Mouse (Mus musculus) liver, postnatal 0 days (tissue): ENCODE results near the gene Dusp5. TPM values are rescaled to one million over a fixed set of nuclear protein-coding genes. Genes with fewer than 3 reads are reported as not detected.
"Not testable (repeated sequence)": the region's sequence is repeated elsewhere in the genome, so short reads cannot be mapped to it uniquely, and the experiment has no call there.

ENCODE experiments used
- ATAC-seq: fragments of 200-750 bp; cut with Nextera tagmentation; 2 replicates; pipeline ENCODE4 v1.8.0; 2017; ENCODE audit warnings: mild to moderate bottlenecking, moderate library complexity
- DNase-seq: peaks from one replicate; pipeline ENCODE4 v3.0.0-alpha.2; 2016
- H3K27ac ChIP-seq: fragments of 300-500 bp; sonication (generic); 2 replicates; pipeline ENCODE4 v1.5.1; 2014; ENCODE audit warnings: antibody characterized with exemption, moderate library complexity, mild to moderate bottlenecking, low read depth
- H3K27me3 ChIP-seq: fragments of 300-500 bp; sonication (generic); 2 replicates; pipeline ENCODE4 v1.6.1; 2014; ENCODE audit warnings: low read length, control low read depth, mixed read lengths; ENCODE audit not compliant: insufficient read depth
- H3K36me3 ChIP-seq: fragments of 300-500 bp; sonication (generic); replicated peaks from 2 replicates; pipeline ENCODE4 v1.6.1; 2014; ENCODE audit warnings: mild to moderate bottlenecking, control low read depth, low read length, moderate library complexity, mixed read lengths; ENCODE audit not compliant: insufficient read depth
- H3K4me1 ChIP-seq: fragments of 300-500 bp; sonication (generic); 2 replicates; pipeline ENCODE4 v1.6.1; 2014; ENCODE audit warnings: antibody characterized with exemption, mild to moderate bottlenecking, control low read depth; ENCODE audit not compliant: insufficient read depth
- H3K4me2 ChIP-seq: fragments of 300-500 bp; sonication (generic); 2 replicates; pipeline ENCODE4 v1.6.1; 2014; ENCODE audit warnings: low read depth, mild to moderate bottlenecking, low read length, moderate library complexity, mixed read lengths
- H3K4me3 ChIP-seq: fragments of 300-500 bp; sonication (generic); 2 replicates; pipeline ENCODE4 v1.5.1; 2014; ENCODE audit warnings: low read depth, low read length
- H3K9ac ChIP-seq: fragments of 300-500 bp; sonication (generic); replicated peaks from 2 replicates; pipeline ENCODE4 v1.6.1; 2014; ENCODE audit warnings: mild to moderate bottlenecking, moderate library complexity
- H3K9me3 ChIP-seq: fragments of 300-500 bp; sonication (generic); 2 replicates; pipeline ENCODE4 v1.6.1; 2016; ENCODE audit warnings: mild to moderate bottlenecking, control low read depth, low read length, mixed read lengths
- CTCF ChIP-seq: sonication (generic); IDR thresholded peaks from 2 replicates; pipeline ENCODE4 v1.5.1; 2016; ENCODE audit warnings: antibody characterized with exemption, low read depth
- EP300 ChIP-seq: IDR thresholded peaks from 2 replicates; pipeline ENCODE4 v1.6.1; 2016; ENCODE audit warnings: antibody characterized with exemption, low read depth, mild to moderate bottlenecking
- WGBS: fragments of 180-500 bp; shearing (Covaris S2); extraction: QIAGEN DNeasy Blood & Tissue Kit; methylation state at CpG from one replicate; pipeline ENCODE4 v1.1.7; 2014; ENCODE audit not compliant: insufficient replicate concordance; 5-methylcytosine and 5-hydroxymethylcytosine counted together
- polyA plus RNA-seq: library from polyadenylated mRNA; unstranded; fragments of >200 nt; fragmentation: Nextera tagmentation; extraction: Ambion mirVana; gene quantifications from 2 replicates; pipeline ENCODE4 v1.2.1, GENCODE M21; 2015

Dusp5 gene
- polyA plus RNA-seq, 1 experiment from 2014 or later: 2.7 TPM

- 75% methylated on average over 4 of the region's 4 CpGs for WGBS
- DNase-seq (no peak), ATAC-seq (no peak)
- Histone ChIP-seq H3K36me3 (no peaks in the 10 kb centered on the region), H3K9ac (no peak overlapping the region), H3K27ac (no peak overlapping the region), H3K27me3 (no peaks in the 10 kb centered on the region), H3K4me2 (no peak overlapping the region), H3K9me3 (no peaks in the 10 kb centered on the region), H3K4me3 (no peak overlapping the region), H3K4me1 (peaks cover 10% of the 10 kb centered on the region)
- no peak for TF ChIP-seq CTCF
- no peak for TF ChIP-seq EP300
Observed at GRCm38 (mm10) chr19:53499451-53499940, 29.4 kb upstream of the Dusp5 start.

GRCm38 (mm10) chr19:53500298-53501006 is 28.5 kb upstream of the Dusp5 start:
- no peak overlapping the region for H3K4me2 ChIP-seq
- TF ChIP-seq CTCF: no peak
- no peak for TF ChIP-seq EP300
- H3K36me3 ChIP-seq: no peaks in the 10 kb centered on the region
- H3K4me3 ChIP-seq: no peak overlapping the region
- H3K4me1 ChIP-seq: peaks cover 10% of the 10 kb centered on the region
- no peaks in the 10 kb centered on the region for H3K9me3 ChIP-seq
- 63% methylated on average over 25 of the region's 25 CpGs for WGBS
- ATAC-seq (peak; percentile 37), DNase-seq (no peak)
- H3K27ac ChIP-seq: no peak overlapping the region
- H3K9ac ChIP-seq: no peak overlapping the region
- no peaks in the 10 kb centered on the region for H3K27me3 ChIP-seq

- peaks cover 10% of the 10 kb centered on the region for H3K4me1 ChIP-seq
- ATAC-seq, H3K4me2 ChIP-seq, H3K4me3 ChIP-seq, H3K27me3 ChIP-seq, H3K9ac ChIP-seq, DNase-seq, H3K27ac ChIP-seq, H3K9me3 ChIP-seq, H3K36me3 ChIP-seq: not testable (repeated sequence)
- WGBS: 67% methylated on average over 7 of the region's 7 CpGs
Observed at GRCm38 (mm10) chr19:53501239-53501638, 27.7 kb upstream of the Dusp5 start.

- H3K9ac ChIP-seq: no peak overlapping the region
- H3K4me2 ChIP-seq: no peak overlapping the region
- H3K9me3 ChIP-seq: no peaks in the 10 kb centered on the region
- no peaks in the 10 kb centered on the region for H3K36me3 ChIP-seq
- 93% methylated on average over 2 of the region's 2 CpGs for WGBS
- no peak overlapping the region for H3K27ac ChIP-seq
- TF ChIP-seq CTCF (no peak), EP300 (no peak)
- H3K27me3 ChIP-seq: no peaks in the 10 kb centered on the region
- H3K4me1 ChIP-seq: peaks cover 10% of the 10 kb centered on the region
- H3K4me3 ChIP-seq: no peak overlapping the region
- no peak for ATAC-seq
- DNase-seq: no peak
Observed at GRCm38 (mm10) chr19:53501765-53502164, 27.1 kb upstream of the Dusp5 start.

- Histone ChIP-seq H3K9ac (no peak overlapping the region), H3K27me3 (no peaks in the 10 kb centered on the region), H3K4me1 (peaks cover 16% of the 10 kb centered on the region), H3K27ac (peak overlapping the region; percentile 30), H3K4me2 (no peak overlapping the region), H3K36me3 (no peaks in the 10 kb centered on the region), H3K4me3 (no peak overlapping the region), H3K9me3 (no peaks in the 10 kb centered on the region)
- 56% methylated on average over 9 of the region's 9 CpGs for WGBS
- TF ChIP-seq EP300 (no peak; the same call in 1 of the 2 replicates), CTCF (no peak)
- DNase-seq (peak; percentile 47), ATAC-seq (peak; percentile 58)
Observed at GRCm38 (mm10) chr19:53502891-53503371, 26.0 kb upstream of the Dusp5 start.

GRCm38 (mm10) chr19:53504181-53504580 is 24.7 kb upstream of the Dusp5 start:
- Histone ChIP-seq H3K9ac (no peak overlapping the region), H3K36me3 (no peaks in the 10 kb centered on the region), H3K27me3 (no peaks in the 10 kb centered on the region), H3K4me3 (no peak overlapping the region), H3K9me3 (no peaks in the 10 kb centered on the region), H3K4me1 (peaks cover 17% of the 10 kb centered on the region), H3K4me2 (no peak overlapping the region), H3K27ac (no peak overlapping the region)
- TF ChIP-seq EP300: no peak; the same call in 1 of the 2 replicates
- no peak for TF ChIP-seq CTCF
- WGBS: 52% methylated on average over 7 of the region's 7 CpGs
- ATAC-seq (no peak), DNase-seq (no peak)
